8 mouse cellular contexts compared by ENCODE assay signal in genomic region chr19:9283176-9283575, GRCm38 (mm10).
DNase-seq lines count a peak whose midpoint lies in the region; TF ChIP-seq lines count a peak whose summit lies in the region.
"Not testable (repeated sequence)": the region's sequence is repeated elsewhere in the genome, so short reads cannot be mapped to it uniquely, and the experiment has no call there.

No protein-coding gene starts in this region.

- intact Hi-C loops in gastrocnemius, postnatal 14 days (cut with DNase I; ENCODE audit: low total_unique reads), result not testable (repeated sequence)

- not testable (repeated sequence) for TF ChIP-seq CTCF in kidney, adult 2 months (conservative IDR thresholded peaks at IDR 0.05; ENCODE audit: insufficient read depth, insufficient read length, low read depth, low read length)

- DNase-seq in adrenal gland, adult (ENCODE audit: inconsistent age in 2 of 2, low spot score in 1 of 2), result peak; percentile 32 to 71
- DNase-seq in cerebellum, postnatal 10 days, result peak; percentile 28 to 38
- peak; percentile 4 for DNase-seq in gastrocnemius, postnatal 14 days
- DNase-seq in kidney, adult 2 months, result peak; percentile 27
- peak; percentile 4 to 21 for DNase-seq in layer of hippocampus, postnatal 36 days
- DNase-seq in lung, postnatal 36 days, result peak; percentile 1
- peak; percentile 0 to 1 for DNase-seq in right cerebral cortex, postnatal 36 days (ENCODE audit: low spot score in 2 of 2)
- peak; percentile 25 for DNase-seq in urinary bladder, adult 2 months (ENCODE audit: low spot score)

- H3K27ac ChIP-seq in kidney, adult 2 months (ENCODE audit: insufficient read depth, low read depth, low read length), result not testable (repeated sequence)

- H3K36me3 ChIP-seq in kidney, adult 2 months (ENCODE audit: control insufficient read depth, insufficient read depth, low read length), result not testable (repeated sequence)

- 90% methylated on average over 24 of the region's 24 CpGs for WGBS in kidney, adult 2 months

- not testable (repeated sequence) for H3K27me3 ChIP-seq in kidney, adult 2 months (replicated peaks; ENCODE audit: control insufficient read depth, insufficient read depth, low read length)

- not testable (repeated sequence) for TF ChIP-seq POLR2A in kidney, adult 2 months (IDR thresholded peaks at IDR 0.05; ENCODE audit: low read depth, low read length)

- H3K4me1 ChIP-seq in kidney, adult 2 months (ENCODE audit: control insufficient read depth, insufficient read depth, low read length), result not testable (repeated sequence)

- not testable (repeated sequence) for H3K4me3 ChIP-seq in kidney, adult 2 months (ENCODE audit: insufficient read depth, low read depth, low read length)

Comparison
In these comparisons a context has a peak if more than half of its experiments do, and no peak if none do; other contexts are left out.
1. DNase-seq: peak in every context shown above with its lines; median percentile 52 in adrenal gland, adult; 33 in cerebellum, postnatal 10 days; 27 in kidney, adult 2 months; 25 in urinary bladder, adult 2 months; 12 in layer of hippocampus, postnatal 36 days; 4 in gastrocnemius, postnatal 14 days; 1 in lung, postnatal 36 days; 0 in right cerebral cortex, postnatal 36 days.